Mouse (Mus musculus) small intestine, adult 2 months (tissue): Measurements from ENCODE around the gene Cd247. TPM values are rescaled to one million over a fixed set of nuclear protein-coding genes. Genes with fewer than 3 reads are reported as not detected.
A peak's percentile ranks its signal among the peaks of the same experiment; 100 is the strongest.

Source experiments
- H3K27ac ChIP-seq: fragments of 200-500 bp; 2 replicates; pipeline ENCODE4 v1.5.1; 2012; ENCODE audit warnings: low read depth, low read length, control low read depth, inconsistent platforms; ENCODE audit not compliant: insufficient read depth
- H3K27me3 ChIP-seq: fragments of 200-500 bp; 2 replicates; pipeline ENCODE4 v1.6.1; 2012; ENCODE audit warnings: mild to moderate bottlenecking, moderate library complexity, low read length, inconsistent platforms; ENCODE audit not compliant: control insufficient read depth, insufficient read depth
- H3K36me3 ChIP-seq: fragments of 200-500 bp; 2 replicates; pipeline ENCODE4 v1.6.1; 2012; ENCODE audit warnings: mild to moderate bottlenecking, low read length, control low read depth, inconsistent platforms; ENCODE audit not compliant: control insufficient read depth, insufficient read depth
- H3K4me1 ChIP-seq: fragments of 200-500 bp; 2 replicates; pipeline ENCODE4 v1.6.1; 2012; ENCODE audit warnings: low read length, inconsistent platforms, mixed read lengths; ENCODE audit not compliant: control insufficient read depth, insufficient read depth, insufficient read length
- H3K4me3 ChIP-seq: fragments of 200-500 bp; 2 replicates; pipeline ENCODE4 v1.5.1; 2012; ENCODE audit warnings: low read depth, mild to moderate bottlenecking, control low read depth, inconsistent platforms, low read length, moderate library complexity
- CTCF ChIP-seq: fragments of 200-500 bp; IDR thresholded peaks from 2 replicates; pipeline ENCODE4 v1.5.1; 2012; ENCODE audit warnings: low read depth, mild to moderate bottlenecking, control low read depth, inconsistent platforms, low read length, moderate library complexity, mixed read lengths; ENCODE audit not compliant: insufficient replicate concordance, insufficient read length; ENCODE audit errors: extremely low read depth
- POLR2A ChIP-seq: fragments of 200-500 bp; IDR thresholded peaks from 2 replicates; pipeline ENCODE4 v1.6.1; 2012; ENCODE audit warnings: low read depth, mild to moderate bottlenecking, control low read depth, inconsistent platforms, low read length, moderate library complexity
- WGBS: fragments of 180-500 bp; shearing (Covaris S2); methylation state at CpG from one replicate; pipeline ENCODE4 v1.1.7; 2018; 5-methylcytosine and 5-hydroxymethylcytosine counted together
- polyA plus RNA-seq: library from polyadenylated mRNA; depleted of rRNA; stranded (reverse); fragments of >200 nt; gene quantifications from 2 replicates; pipeline ENCODE4 v1.2.3, GENCODE M21; 2012

The Cd247 gene
- polyA plus RNA-seq, 1 experiment = 4.8 TPM

- WGBS = 17% methylated on average over 31 of the region's 31 CpGs
- H3K27ac ChIP-seq = no peak overlapping the region
- peaks cover 11% of the 10 kb centered on the region for H3K4me1 ChIP-seq
- no peak for TF ChIP-seq CTCF
- no peak for TF ChIP-seq POLR2A
- H3K27me3 ChIP-seq = no peaks in the 10 kb centered on the region
- H3K4me3 ChIP-seq = peak overlapping the region; percentile 43
- H3K36me3 ChIP-seq = no peaks in the 10 kb centered on the region
Measured at GRCm38 (mm10) chr1:165840548-165841230, 52.2 kb downstream of the Cd247 start.

- Histone ChIP-seq H3K4me3 (no peak overlapping the region), H3K27me3 (no peaks in the 10 kb centered on the region), H3K36me3 (no peaks in the 10 kb centered on the region), H3K4me1 (peaks cover 11% of the 10 kb centered on the region), H3K27ac (no peak overlapping the region)
- no peak for TF ChIP-seq POLR2A
- no peak for TF ChIP-seq CTCF
- 73% methylated on average over 7 of the region's 7 CpGs for WGBS
Measured at GRCm38 (mm10) chr1:165842170-165842569, 53.7 kb downstream of the Cd247 start.

- Histone ChIP-seq H3K27ac (no peak overlapping the region), H3K27me3 (no peaks in the 10 kb centered on the region), H3K4me1 (peaks cover 11% of the 10 kb centered on the region), H3K36me3 (no peaks in the 10 kb centered on the region), H3K4me3 (no peak overlapping the region)
- TF ChIP-seq CTCF (no peak), POLR2A (no peak)
- 69% methylated on average over 3 of the region's 3 CpGs for WGBS
Measured at GRCm38 (mm10) chr1:165843586-165843985, 55.1 kb downstream of the Cd247 start.

GRCm38 (mm10) chr1:165844466-165844951 is 56.0 kb downstream of the Cd247 start:
- no peaks in the 10 kb centered on the region for H3K36me3 ChIP-seq
- WGBS = 3% methylated on average over 20 of the region's 20 CpGs
- no peak overlapping the region for H3K27ac ChIP-seq
- peak overlapping the region; percentile 66 for H3K4me3 ChIP-seq
- TF ChIP-seq CTCF (no peak; the same call in 1 of the 2 replicates), POLR2A (no peak)
- H3K27me3 ChIP-seq = no peaks in the 10 kb centered on the region
- H3K4me1 ChIP-seq = peaks cover 18% of the 10 kb centered on the region

- Histone ChIP-seq H3K36me3 (no peaks in the 10 kb centered on the region), H3K4me1 (peaks cover 23% of the 10 kb centered on the region), H3K27ac (peak overlapping the region; percentile 35; the same call in 1 of the 2 replicates), H3K27me3 (no peaks in the 10 kb centered on the region), H3K4me3 (peak overlapping the region; percentile 66)
- 1% methylated on average over 26 of the region's 26 CpGs for WGBS
- TF ChIP-seq CTCF (no peak), POLR2A (no peak)
Measured at GRCm38 (mm10) chr1:165844956-165845355, 56.5 kb downstream of the Cd247 start.

- H3K27me3 ChIP-seq = no peaks in the 10 kb centered on the region
- TF ChIP-seq POLR2A (no peak; the same call in 1 of the 2 replicates), CTCF (no peak)
- peak overlapping the region; percentile 35; the same call in 1 of the 2 replicates for H3K27ac ChIP-seq
- peak overlapping the region; percentile 66 for H3K4me3 ChIP-seq
- H3K4me1 ChIP-seq = peaks cover 27% of the 10 kb centered on the region
- WGBS = 2% methylated on average over 14 of the region's 14 CpGs
- H3K36me3 ChIP-seq = no peaks in the 10 kb centered on the region
Measured at GRCm38 (mm10) chr1:165845366-165845765, 56.9 kb downstream of the Cd247 start.

GRCm38 (mm10) chr1:165848417-165848816 is 59.9 kb downstream of the Cd247 start:
- WGBS = 87% methylated on average over 8 of the region's 8 CpGs
- Histone ChIP-seq H3K27ac (peak overlapping the region; percentile 52; the same call in 1 of the 2 replicates), H3K4me3 (no peak overlapping the region)

More at GRCm38 (mm10) chr1:165848417-165848816, 59.9 kb downstream of the Cd247 start:
- no peaks in the 10 kb centered on the region for H3K27me3 ChIP-seq
- TF ChIP-seq POLR2A (no peak), CTCF (no peak)
- no peaks in the 10 kb centered on the region for H3K36me3 ChIP-seq
- peaks cover 24% of the 10 kb centered on the region for H3K4me1 ChIP-seq
